Mouse (Mus musculus): ENCODE data around the gene Gm20388. TPM values are rescaled to one million over a fixed set of nuclear protein-coding genes. Genes with fewer than 3 reads are reported as not detected.
A peak's percentile ranks its signal among the peaks of the same experiment; 100 is the strongest.

Gm20388 gene
- polyA plus RNA-seq, 1 experiment from 2014 or later = not detected

- H3K9ac ChIP-seq (ENCODE audit: low read length) = no peak overlapping the region
- no peak overlapping the region for H3K4me3 ChIP-seq (ENCODE audit: control insufficient read depth in 1 of 2, insufficient read depth in 1 of 2, low read depth in 1 of 2, low read length in 2 of 2)
- no peaks in the 10 kb centered on the region for H3K27me3 ChIP-seq (ENCODE audit: control insufficient read depth, insufficient read depth, low read length)
- H3K4me1 ChIP-seq (ENCODE audit: control insufficient read depth in 2 of 2, insufficient read depth in 2 of 2, low read length in 2 of 2) = peaks cover 9 to 17% of the 10 kb centered on the region in 2 experiments
- WGBS = 71% methylated on average over 1 of the region's 1 CpGs
- no peaks in the 10 kb centered on the region for H3K9me3 ChIP-seq (ENCODE audit: control insufficient read depth, low read length)
- H3K4me2 ChIP-seq (ENCODE audit: low read length) = no peak overlapping the region
- H3K36me3 ChIP-seq (ENCODE audit: control insufficient read depth, insufficient read depth, low read length) = no peaks in the 10 kb centered on the region
- H3K27ac ChIP-seq (replicated peaks in 1 of 2; ENCODE audit: control insufficient read depth in 1 of 2, insufficient read depth in 1 of 2, low read depth in 2 of 2, low read length in 2 of 2) = no peak overlapping the region
- ATAC-seq (ENCODE audit: insufficient number of reproducible peaks, insufficient read depth, low FRiP score, low read depth) = no peak
Observed at GRCm38 (mm10) chr8:123803639-123804038, 3893.0 kb downstream of the Gm20388 start.

GRCm38 (mm10) chr8:123804586-123804985, 3893.9 kb downstream of the Gm20388 start:
- no peak overlapping the region for H3K9ac ChIP-seq (ENCODE audit: low read length)
- H3K9me3 ChIP-seq (ENCODE audit: control insufficient read depth, low read length) = no peaks in the 10 kb centered on the region
- no peak overlapping the region for H3K4me2 ChIP-seq (ENCODE audit: low read length)
- H3K4me1 ChIP-seq (ENCODE audit: control insufficient read depth in 2 of 2, insufficient read depth in 2 of 2, low read length in 2 of 2) = peaks cover 9 to 17% of the 10 kb centered on the region in 2 experiments
- no peaks in the 10 kb centered on the region for H3K27me3 ChIP-seq (ENCODE audit: control insufficient read depth, insufficient read depth, low read length)
- no peak overlapping the region for H3K27ac ChIP-seq (replicated peaks in 1 of 2; ENCODE audit: control insufficient read depth in 1 of 2, insufficient read depth in 1 of 2, low read depth in 2 of 2, low read length in 2 of 2)
- H3K4me3 ChIP-seq (ENCODE audit: control insufficient read depth in 1 of 2, insufficient read depth in 1 of 2, low read depth in 1 of 2, low read length in 2 of 2) = no peak overlapping the region
- no peaks in the 10 kb centered on the region for H3K36me3 ChIP-seq (ENCODE audit: control insufficient read depth, insufficient read depth, low read length)
- ATAC-seq (ENCODE audit: insufficient number of reproducible peaks, insufficient read depth, low FRiP score, low read depth) = no peak
- 85% methylated on average over 7 of the region's 7 CpGs for WGBS

GRCm38 (mm10) chr8:123805209-123805717, 3894.6 kb downstream of the Gm20388 start:
- no peaks in the 10 kb centered on the region for H3K27me3 ChIP-seq (ENCODE audit: control insufficient read depth, insufficient read depth, low read length)
- peaks cover 9 to 17% of the 10 kb centered on the region in 2 experiments for H3K4me1 ChIP-seq (ENCODE audit: control insufficient read depth in 2 of 2, insufficient read depth in 2 of 2, low read length in 2 of 2)
- no peak for ATAC-seq (ENCODE audit: insufficient number of reproducible peaks, insufficient read depth, low FRiP score, low read depth)
- peak overlapping the region; percentile 79 to 80 for H3K4me3 ChIP-seq (ENCODE audit: control insufficient read depth in 1 of 2, insufficient read depth in 1 of 2, low read depth in 1 of 2, low read length in 2 of 2)
- H3K36me3 ChIP-seq (ENCODE audit: control insufficient read depth, insufficient read depth, low read length) = no peaks in the 10 kb centered on the region
- peak overlapping the region; percentile 85 for H3K9ac ChIP-seq (ENCODE audit: low read length)
- WGBS = 18% methylated on average over 15 of the region's 15 CpGs
- 0 out of 4 replicates have a peak overlapping the region, but pooled peaks of 1 of the 2 experiments have one; percentile 22 for H3K27ac ChIP-seq (replicated peaks in 1 of 2; ENCODE audit: control insufficient read depth in 1 of 2, insufficient read depth in 1 of 2, low read depth in 2 of 2, low read length in 2 of 2)
- no peaks in the 10 kb centered on the region for H3K9me3 ChIP-seq (ENCODE audit: control insufficient read depth, low read length)
- H3K4me2 ChIP-seq (ENCODE audit: low read length) = peak overlapping the region; percentile 63

DNA sequence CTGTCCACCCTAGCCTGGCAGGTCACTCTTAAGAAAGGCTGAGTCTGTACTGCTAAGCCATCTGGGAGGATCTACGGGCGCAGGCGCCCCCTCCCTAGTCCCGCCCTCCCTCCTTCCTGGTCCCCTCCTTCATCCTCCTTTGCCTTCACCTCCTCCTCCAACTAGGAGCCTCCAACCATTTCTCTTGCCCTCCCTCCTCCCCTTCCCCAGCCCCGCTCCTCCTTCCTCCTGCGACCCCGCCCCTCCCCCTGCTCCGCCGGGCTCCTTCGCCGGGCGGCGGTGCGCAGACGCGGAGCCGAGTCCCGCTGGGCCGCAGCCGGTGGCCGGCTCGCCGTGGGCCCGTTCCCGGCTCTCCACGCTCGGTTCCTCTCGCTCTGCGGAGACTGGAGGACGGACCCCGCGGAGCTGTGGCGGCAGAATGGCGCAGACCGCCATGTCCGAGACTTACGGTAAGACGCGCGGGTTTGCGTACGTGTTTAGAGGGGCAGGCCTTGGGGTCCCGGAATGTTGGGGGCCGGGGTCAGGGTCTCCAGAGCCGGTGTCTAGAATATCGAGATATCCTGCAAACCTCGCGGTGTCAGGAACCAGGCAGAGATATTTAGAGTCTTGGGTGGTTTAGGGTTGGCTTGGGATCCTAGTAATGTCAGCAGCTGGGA, 3895.2 kb downstream of the Gm20388 start, which contains the start of gene Rab4a:
TSS of gene Rab4a (plus strand) at position 268 of the 656 bp plus-strand sequence.
- no peaks in the 10 kb centered on the region for H3K27me3 ChIP-seq (ENCODE audit: control insufficient read depth, insufficient read depth, low read length)
- WGBS = under 1% methylated on average over 48 of the region's 48 CpGs

GRCm38 (mm10) chr8:123806374-123806935, 3895.8 kb downstream of the Gm20388 start:
- peak overlapping the region; percentile 85 for H3K9ac ChIP-seq (ENCODE audit: low read length)
- H3K4me3 ChIP-seq (ENCODE audit: control insufficient read depth in 1 of 2, insufficient read depth in 1 of 2, low read depth in 1 of 2, low read length in 2 of 2) = peak overlapping the region; percentile 79 to 80
- 2% methylated on average over 12 of the region's 12 CpGs for WGBS
- H3K27ac ChIP-seq (replicated peaks in 1 of 2; ENCODE audit: control insufficient read depth in 1 of 2, insufficient read depth in 1 of 2, low read depth in 2 of 2, low read length in 2 of 2) = peak overlapping the region; percentile 6 to 69; a peak in 2 of 4 replicates
- H3K4me1 ChIP-seq (ENCODE audit: control insufficient read depth in 2 of 2, insufficient read depth in 2 of 2, low read length in 2 of 2) = peaks cover 9 to 17% of the 10 kb centered on the region in 2 experiments
- no peaks in the 10 kb centered on the region for H3K9me3 ChIP-seq (ENCODE audit: control insufficient read depth, low read length)
- H3K27me3 ChIP-seq (ENCODE audit: control insufficient read depth, insufficient read depth, low read length) = no peaks in the 10 kb centered on the region
- no peak for ATAC-seq (ENCODE audit: insufficient number of reproducible peaks, insufficient read depth, low FRiP score, low read depth)
- peak overlapping the region; percentile 63 for H3K4me2 ChIP-seq (ENCODE audit: low read length)
- H3K36me3 ChIP-seq (ENCODE audit: control insufficient read depth, insufficient read depth, low read length) = no peaks in the 10 kb centered on the region

More for the DNA sequence above, 3895.2 kb downstream of the Gm20388 start, which contains the start of gene Rab4a:
- H3K4me1 ChIP-seq (ENCODE audit: control insufficient read depth in 2 of 2, insufficient read depth in 2 of 2, low read length in 2 of 2) = peaks cover 9 to 17% of the 10 kb centered on the region in 2 experiments
- H3K36me3 ChIP-seq (ENCODE audit: control insufficient read depth, insufficient read depth, low read length) = no peaks in the 10 kb centered on the region
- peak within 1 kb of the TSS; percentile 6 to 69; a peak in 2 of 4 replicates for H3K27ac ChIP-seq (replicated peaks in 1 of 2; ENCODE audit: control insufficient read depth in 1 of 2, insufficient read depth in 1 of 2, low read depth in 2 of 2, low read length in 2 of 2)
- H3K4me3 ChIP-seq (ENCODE audit: control insufficient read depth in 1 of 2, insufficient read depth in 1 of 2, low read depth in 1 of 2, low read length in 2 of 2) = peak within 1 kb of the TSS; percentile 79 to 80
- peak within 1 kb of the TSS; percentile 63 for H3K4me2 ChIP-seq (ENCODE audit: low read length)
- peak within 1 kb of the TSS; percentile 85 for H3K9ac ChIP-seq (ENCODE audit: low read length)
- H3K9me3 ChIP-seq (ENCODE audit: control insufficient read depth, low read length) = no peaks in the 10 kb centered on the region
- ATAC-seq (ENCODE audit: insufficient number of reproducible peaks, insufficient read depth, low FRiP score, low read depth) = peak; percentile 83

DNA sequence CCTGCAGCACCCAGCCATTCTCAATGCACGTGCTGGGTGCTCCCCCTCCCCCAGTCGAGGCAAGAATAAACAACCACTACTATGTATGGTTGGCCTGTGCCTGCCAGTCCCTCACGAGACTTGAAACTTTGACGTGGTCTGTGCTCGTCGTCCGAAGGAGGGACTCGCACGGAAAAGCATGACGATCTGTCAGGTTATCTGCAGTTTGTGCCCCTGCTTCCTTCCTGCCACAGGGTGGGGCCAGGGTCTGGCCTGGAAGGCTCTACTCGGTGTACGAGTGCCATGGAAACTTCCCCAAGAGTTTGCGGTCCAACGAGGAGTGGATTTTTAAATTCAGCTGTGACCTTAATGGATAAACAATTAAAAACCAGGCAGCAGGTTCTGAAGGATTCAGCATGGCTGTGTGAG, 3896.4 kb downstream of the Gm20388 start:
- H3K9me3 ChIP-seq (ENCODE audit: control insufficient read depth, low read length) = no peaks in the 10 kb centered on the region
- no peak for ATAC-seq (ENCODE audit: insufficient number of reproducible peaks, insufficient read depth, low FRiP score, low read depth)
- peaks cover 9 to 17% of the 10 kb centered on the region in 2 experiments for H3K4me1 ChIP-seq (ENCODE audit: control insufficient read depth in 2 of 2, insufficient read depth in 2 of 2, low read length in 2 of 2)
- H3K4me3 ChIP-seq (ENCODE audit: control insufficient read depth in 1 of 2, insufficient read depth in 1 of 2, low read depth in 1 of 2, low read length in 2 of 2) = peak overlapping the region; percentile 29 to 79
- H3K27ac ChIP-seq (replicated peaks in 1 of 2; ENCODE audit: control insufficient read depth in 1 of 2, insufficient read depth in 1 of 2, low read depth in 2 of 2, low read length in 2 of 2) = peak overlapping the region; percentile 37 to 39; a peak in 3 of 4 replicates
- H3K4me2 ChIP-seq (ENCODE audit: low read length) = peak overlapping the region; percentile 63
- no peaks in the 10 kb centered on the region for H3K27me3 ChIP-seq (ENCODE audit: control insufficient read depth, insufficient read depth, low read length)
- no peaks in the 10 kb centered on the region for H3K36me3 ChIP-seq (ENCODE audit: control insufficient read depth, insufficient read depth, low read length)
- 7% methylated on average over 14 of the region's 14 CpGs for WGBS
- peak overlapping the region; percentile 85 for H3K9ac ChIP-seq (ENCODE audit: low read length)

DNA sequence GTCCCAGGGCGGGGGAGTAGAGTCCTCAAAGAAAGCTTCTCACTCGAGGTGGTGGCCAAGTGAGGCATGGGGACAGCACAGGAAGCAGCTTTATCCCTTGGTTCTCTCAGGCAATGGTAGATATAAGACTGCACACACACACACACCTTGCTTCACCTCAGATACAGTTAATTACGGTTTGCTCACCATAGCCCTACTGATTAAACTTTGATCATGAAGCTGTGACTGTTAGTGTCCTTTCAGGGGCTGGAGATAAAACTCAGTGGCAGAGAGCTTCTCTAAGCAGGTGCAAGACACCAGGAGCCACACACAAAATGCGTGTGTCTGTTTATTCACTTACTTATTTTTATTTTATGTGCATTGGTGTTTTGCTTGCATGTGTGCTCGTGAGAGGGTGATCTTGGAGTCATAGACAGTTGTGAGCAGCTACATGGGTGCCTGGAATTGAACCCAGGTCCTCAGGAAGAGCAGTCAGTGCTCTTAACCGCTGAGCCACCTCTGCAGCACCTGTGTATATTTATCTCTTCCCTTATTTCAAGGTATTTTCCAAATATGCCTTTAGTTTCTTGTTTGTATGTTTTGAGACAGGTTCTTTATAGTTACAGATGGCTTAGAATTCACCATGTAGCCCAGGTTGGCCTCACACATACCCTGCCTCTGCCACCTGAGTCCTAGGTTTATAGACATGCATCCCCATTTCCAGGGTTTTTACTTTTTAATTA, 3897.4 kb downstream of the Gm20388 start:
- no peaks in the 10 kb centered on the region for H3K9me3 ChIP-seq (ENCODE audit: control insufficient read depth, low read length)
- WGBS = 80% methylated on average over 6 of the region's 6 CpGs
- ATAC-seq (ENCODE audit: insufficient number of reproducible peaks, insufficient read depth, low FRiP score, low read depth) = no peak
- peak overlapping the region; percentile 63; the same call in 1 of the 2 replicates for H3K4me2 ChIP-seq (ENCODE audit: low read length)
- no peaks in the 10 kb centered on the region for H3K27me3 ChIP-seq (ENCODE audit: control insufficient read depth, insufficient read depth, low read length)
- peaks cover 9 to 17% of the 10 kb centered on the region in 2 experiments for H3K4me1 ChIP-seq (ENCODE audit: control insufficient read depth in 2 of 2, insufficient read depth in 2 of 2, low read length in 2 of 2)
- H3K36me3 ChIP-seq (ENCODE audit: control insufficient read depth, insufficient read depth, low read length) = no peaks in the 10 kb centered on the region
- H3K4me3 ChIP-seq (ENCODE audit: control insufficient read depth in 1 of 2, insufficient read depth in 1 of 2, low read depth in 1 of 2, low read length in 2 of 2) = no peak overlapping the region
- no peak overlapping the region for H3K9ac ChIP-seq (ENCODE audit: low read length)
- H3K27ac ChIP-seq (replicated peaks in 1 of 2; ENCODE audit: control insufficient read depth in 1 of 2, insufficient read depth in 1 of 2, low read depth in 2 of 2, low read length in 2 of 2) = no peak overlapping the region

Measured in heart, embryonic 14.5 days (tissue).